Mouse (Mus musculus): Measurements from ENCODE around the gene Pkn3. TPM values are rescaled to one million over a fixed set of nuclear protein-coding genes. Genes with fewer than 3 reads are reported as not detected.

Gene Pkn3
- total RNA-seq, 2 experiments from 2014 or later = 1.1 to 2.9 TPM

- intact Hi-C loops (cut with DNase I) = no loop called here
- peak; percentile 37 to 51 for DNase-seq (ENCODE audit: low spot score in 2 of 2)
Observed at GRCm38 (mm10) chr2:30062249-30063093, 15.0 kb upstream of the Pkn3 start.

DNA sequence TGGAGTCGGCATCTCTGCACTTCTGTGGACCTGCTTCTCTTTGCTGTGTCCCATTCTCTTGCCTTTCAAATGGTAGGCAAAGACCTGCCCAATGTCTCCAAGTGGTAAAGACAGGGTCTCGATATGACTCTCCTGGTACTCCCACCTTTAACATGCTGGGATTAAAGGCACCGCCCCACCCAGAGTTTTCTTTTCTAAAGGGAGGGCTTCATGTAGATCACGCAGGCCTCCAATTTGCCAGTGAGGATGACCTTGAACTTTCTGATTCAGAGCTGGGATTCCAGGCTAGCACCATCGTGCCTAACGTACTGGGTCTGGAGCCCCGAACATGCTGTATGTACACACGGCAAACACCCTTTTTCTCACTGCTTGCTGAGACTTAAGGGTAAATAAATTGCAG, 14.2 kb upstream of the Pkn3 start:
- intact Hi-C loops (cut with DNase I) = no loop called here
- DNase-seq (ENCODE audit: low spot score in 2 of 2) = no peak

DNA sequence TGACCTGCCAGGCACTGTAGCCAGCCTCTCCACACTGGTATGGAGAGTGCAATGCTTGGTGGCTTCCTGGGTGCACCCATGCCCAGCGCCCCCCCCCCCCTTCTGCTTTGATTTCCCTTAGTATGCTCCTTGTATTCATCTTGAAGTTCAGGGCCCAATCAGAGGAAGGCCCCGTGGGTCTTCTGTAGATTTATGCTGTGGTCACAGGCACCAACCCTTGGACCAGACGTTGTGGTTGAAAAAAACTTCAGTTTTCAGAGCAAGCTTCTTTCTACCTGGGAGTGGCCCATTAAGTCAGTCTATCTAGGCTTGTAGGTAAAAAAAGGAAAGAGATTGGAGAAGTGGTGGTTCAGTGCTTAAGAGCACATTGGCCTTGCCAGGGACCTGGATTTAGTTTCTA, 13.7 kb upstream of the Pkn3 start:
- intact Hi-C loops (cut with DNase I) = no loop called here
- DNase-seq (ENCODE audit: low spot score in 2 of 2) = no peak

DNA sequence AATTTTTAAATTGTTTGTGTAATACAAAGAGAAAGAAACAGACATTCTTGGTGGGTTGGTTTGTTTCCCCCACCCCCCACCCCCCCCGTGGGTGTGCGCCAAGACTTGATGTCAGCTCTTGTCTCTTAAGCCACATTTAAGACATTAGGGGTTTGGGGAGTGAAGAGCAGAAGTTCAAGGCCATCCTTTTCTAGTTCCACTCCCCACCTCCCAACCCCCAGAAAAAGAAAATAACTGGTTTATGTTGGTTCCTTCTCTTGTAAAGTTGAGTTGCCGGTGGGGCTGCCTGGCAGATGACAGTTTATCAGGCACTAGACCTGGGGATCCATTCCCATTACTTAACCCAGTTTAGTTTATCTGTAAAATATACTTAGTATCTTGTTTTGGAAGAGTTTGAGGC, 13.2 kb upstream of the Pkn3 start:
- DNase-seq (ENCODE audit: low spot score in 2 of 2) = no peak
- intact Hi-C loops (cut with DNase I) = no loop called here

GRCm38 (mm10) chr2:30066046-30066901, 11.2 kb upstream of the Pkn3 start:
- intact Hi-C loops (cut with DNase I) = loop anchor here (1.0 to 2.0 kb wide), 2 partner anchors 18 to 59 kb away; partner anchors contain the start of genes Wdr34 and Zer1
- DNase-seq (ENCODE audit: low spot score in 2 of 2) = peak; percentile 91 to 96

- peak; percentile 47 to 56 for DNase-seq (ENCODE audit: low spot score in 2 of 2)
- intact Hi-C loops (cut with DNase I) = loop anchor here (2.0 kb wide), 1 partner anchor 58 kb away; the partner anchor contains the start of gene Zer1
Observed at GRCm38 (mm10) chr2:30067031-30067888, 10.2 kb upstream of the Pkn3 start.

DNA sequence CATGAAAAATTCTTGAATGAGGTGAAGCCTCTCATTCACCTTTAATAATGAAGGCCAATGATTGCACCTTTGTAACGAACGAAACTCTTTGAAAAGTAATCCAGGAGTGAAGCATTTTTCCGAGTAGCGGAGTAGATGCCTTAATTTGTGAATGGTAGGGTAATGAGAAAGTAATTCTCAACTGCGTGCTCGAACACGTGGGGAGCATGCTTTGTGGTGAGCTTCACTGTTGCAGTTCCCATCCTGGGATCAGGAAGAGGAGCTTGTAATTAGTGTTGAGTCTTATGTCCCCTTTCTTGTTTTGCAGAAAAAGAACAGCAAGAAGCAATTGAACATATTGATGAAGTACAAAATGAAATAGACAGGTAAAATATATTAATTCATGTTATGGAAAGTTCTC, 9.5 kb upstream of the Pkn3 start:
- DNase-seq (ENCODE audit: low spot score in 2 of 2) = no peak
- intact Hi-C loops (cut with DNase I) = loop anchor here (2.0 kb wide), 1 partner anchor 57 kb away; the partner anchor contains the start of gene Zer1

- intact Hi-C loops (cut with DNase I) = loop anchor here (10.0 kb wide), 1 partner anchor 92 kb away; no protein-coding TSS in a partner anchor
- no peak for DNase-seq (ENCODE audit: low spot score in 2 of 2)
Observed at GRCm38 (mm10) chr2:30072875-30073274, 4.6 kb upstream of the Pkn3 start.

GRCm38 (mm10) chr2:30073285-30073684, 4.2 kb upstream of the Pkn3 start:
- no peak for DNase-seq (ENCODE audit: low spot score in 2 of 2)
- intact Hi-C loops (cut with DNase I) = loop anchor here (10.0 kb wide), 1 partner anchor 92 kb away; no protein-coding TSS in a partner anchor

DNA sequence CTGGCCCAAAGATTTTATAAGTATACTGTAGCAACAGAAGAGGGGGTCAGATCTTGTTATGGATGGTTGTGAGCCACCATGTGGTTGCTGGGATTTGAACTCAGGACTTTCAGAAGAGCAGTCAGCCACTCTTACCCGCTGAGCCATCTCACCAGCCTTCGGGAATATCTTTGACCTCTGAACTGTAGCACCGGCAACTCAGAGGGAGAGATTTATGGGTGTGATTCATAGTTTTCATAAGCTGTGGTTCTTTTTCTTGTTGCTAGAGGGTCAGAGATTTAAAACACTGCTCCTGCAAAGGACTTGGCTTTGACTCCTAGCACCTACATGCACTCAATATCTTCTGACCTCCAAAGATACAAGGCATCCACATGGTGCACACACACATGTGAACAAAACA, 1.9 kb upstream of the Pkn3 start:
- intact Hi-C loops (cut with DNase I) = loop anchor here (10.0 kb wide), 1 partner anchor 89 kb away; no protein-coding TSS in a partner anchor
- no peak for DNase-seq (ENCODE audit: low spot score in 2 of 2)

GRCm38 (mm10) chr2:30076439-30076838, 1.0 kb upstream of the Pkn3 start:
- intact Hi-C loops (cut with DNase I) = loop anchor here (10.0 kb wide), 1 partner anchor 88 kb away; no protein-coding TSS in a partner anchor
- no peak for DNase-seq (ENCODE audit: low spot score in 2 of 2)

DNA sequence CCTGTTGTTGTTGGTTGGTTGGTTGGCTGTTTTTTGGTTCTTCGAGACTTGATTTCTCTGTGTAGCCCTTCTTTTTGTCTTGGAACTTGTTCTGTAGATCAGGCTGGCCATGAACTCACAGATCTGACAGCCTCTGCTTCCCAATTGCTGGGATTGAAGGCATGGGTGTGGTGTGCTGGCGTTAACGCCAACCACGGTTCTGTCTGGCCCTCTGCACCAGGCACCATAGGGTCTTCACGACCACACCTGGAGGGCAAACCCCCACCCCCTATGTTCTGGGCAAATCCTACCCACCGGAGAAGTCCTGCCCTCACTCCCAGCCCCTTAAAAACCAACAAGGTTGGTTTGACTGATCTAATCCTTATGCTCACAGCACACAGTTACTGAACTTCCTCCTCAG, 525 bp upstream of the Pkn3 start:
- intact Hi-C loops (cut with DNase I) = loop anchor here (10.0 kb wide), 1 partner anchor 88 kb away; no protein-coding TSS in a partner anchor
- no peak for DNase-seq (ENCODE audit: low spot score in 2 of 2)

- intact Hi-C loops (cut with DNase I) = loop anchor here (10.0 kb wide), 1 partner anchor 86 kb away; no protein-coding TSS in a partner anchor
- no peak for DNase-seq (ENCODE audit: low spot score in 2 of 2)
Observed at GRCm38 (mm10) chr2:30078349-30078712, 847 bp downstream of the Pkn3 start.

DNA sequence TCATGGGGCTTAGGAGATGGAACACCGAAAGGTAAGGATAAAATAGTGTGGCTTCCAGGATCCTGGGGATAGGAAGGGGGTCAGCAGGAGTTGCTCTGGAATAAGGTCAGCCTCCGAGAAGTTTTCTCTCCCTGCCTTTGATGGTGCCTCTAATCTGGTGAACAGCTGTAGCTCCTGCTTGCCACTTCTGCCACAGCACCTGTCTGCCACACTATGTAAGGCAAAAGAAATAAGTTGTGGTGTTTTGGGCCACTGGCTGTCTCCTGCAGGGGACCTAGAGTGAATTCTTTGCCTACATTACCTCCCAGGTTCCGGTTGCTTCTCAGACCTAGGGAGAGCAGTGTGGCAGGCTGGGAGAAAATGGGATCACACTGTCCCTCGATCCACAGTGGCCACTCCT, 1.3 kb downstream of the Pkn3 start:
- intact Hi-C loops (cut with DNase I) = loop anchor here (10.0 kb wide), 1 partner anchor 86 kb away; no protein-coding TSS in a partner anchor
- no peak for DNase-seq (ENCODE audit: low spot score in 2 of 2)

- intact Hi-C loops (cut with DNase I) = no loop called here
Observed at GRCm38 (mm10) chr2:30080181-30080800, 2.8 kb downstream of the Pkn3 start.

DNA sequence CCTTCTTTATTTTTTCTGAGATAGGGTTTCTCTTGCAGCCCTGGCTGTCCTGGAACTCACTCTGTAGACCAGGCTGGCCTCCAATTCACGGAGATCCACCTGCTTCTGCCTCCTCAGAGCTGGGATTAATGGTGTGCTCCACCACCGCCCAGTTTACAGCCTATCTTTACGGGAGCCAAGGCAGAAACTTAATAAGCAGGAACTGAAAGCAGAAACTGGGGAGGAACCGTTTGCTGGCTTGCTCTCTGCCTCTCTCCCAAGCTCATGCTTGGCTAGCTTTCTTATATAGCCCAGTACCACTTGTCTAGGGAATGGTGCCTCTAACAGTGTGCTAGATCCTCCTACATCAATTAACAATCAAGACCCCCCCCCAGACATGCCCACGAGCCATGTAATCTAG, 6.6 kb downstream of the Pkn3 start:
- no peak for DNase-seq (ENCODE audit: low spot score in 2 of 2)

More at GRCm38 (mm10) chr2:30080181-30080800, 2.8 kb downstream of the Pkn3 start:
- no peak for DNase-seq (ENCODE audit: low spot score in 2 of 2)

GRCm38 (mm10) chr2:30084632-30085031, 7.1 kb downstream of the Pkn3 start:
- DNase-seq (ENCODE audit: low spot score in 2 of 2) = no peak
- intact Hi-C loops (cut with DNase I) = no loop called here

More for the DNA sequence above, 6.6 kb downstream of the Pkn3 start:
- intact Hi-C loops (cut with DNase I) = no loop called here

DNA sequence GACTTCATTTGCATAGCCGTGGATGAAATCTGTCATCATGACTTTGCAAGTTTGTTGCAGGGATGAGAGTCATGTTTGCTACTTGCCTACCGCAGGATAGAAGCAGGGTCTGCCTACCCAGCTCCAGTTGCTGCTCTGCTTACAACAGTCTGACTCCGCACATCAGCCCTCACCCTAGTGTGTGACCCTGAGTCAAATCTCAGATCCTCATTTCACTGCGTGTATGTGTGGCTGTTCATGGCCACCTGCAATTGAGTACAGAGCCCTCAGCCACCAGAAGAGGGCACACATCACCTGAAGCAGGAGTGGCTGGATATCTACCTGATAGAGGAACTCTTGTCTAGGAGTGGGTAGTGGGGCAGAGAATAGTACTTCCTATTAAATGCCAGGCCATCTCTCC, 9.8 kb downstream of the Pkn3 start:
- DNase-seq (ENCODE audit: low spot score in 2 of 2) = no peak
- intact Hi-C loops (cut with DNase I) = no loop called here

DNA sequence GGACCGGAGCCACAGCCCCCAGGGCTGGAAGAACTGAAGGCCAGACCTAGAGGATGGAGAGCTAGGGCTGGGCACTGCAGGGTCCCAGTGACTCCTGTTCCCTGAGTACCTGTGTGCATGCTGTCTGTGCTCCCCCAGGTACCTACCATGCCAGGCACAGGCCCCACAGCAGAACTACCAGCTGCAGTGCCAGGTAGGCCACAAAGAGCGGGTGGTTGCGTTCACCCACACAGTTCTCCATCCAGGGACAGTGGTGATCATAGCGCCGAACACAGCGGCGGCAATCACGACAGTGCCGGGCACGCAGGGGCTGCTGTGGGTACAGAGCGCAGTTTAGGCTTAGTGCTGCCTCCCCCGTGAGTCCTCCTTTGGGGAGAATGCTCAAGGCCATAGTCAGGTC, 14.0 kb downstream of the Pkn3 start:
- intact Hi-C loops (cut with DNase I) = no loop called here
- no peak for DNase-seq (ENCODE audit: low spot score in 2 of 2)
